Mouse (Mus musculus) layer of hippocampus, adult 9-10 months (tissue): ENCODE measurements around the gene Cdk12.

Experiments
- DNase-seq: peaks from one replicate; pipeline ENCODE4 v3.0.0; 2022; ENCODE audit warnings: low spot score

The Cdk12 gene

GRCm38 (mm10) chr11:98317479-98317878 is 114.6 kb downstream of the Cdk12 start:
- no peak for DNase-seq

DNA sequence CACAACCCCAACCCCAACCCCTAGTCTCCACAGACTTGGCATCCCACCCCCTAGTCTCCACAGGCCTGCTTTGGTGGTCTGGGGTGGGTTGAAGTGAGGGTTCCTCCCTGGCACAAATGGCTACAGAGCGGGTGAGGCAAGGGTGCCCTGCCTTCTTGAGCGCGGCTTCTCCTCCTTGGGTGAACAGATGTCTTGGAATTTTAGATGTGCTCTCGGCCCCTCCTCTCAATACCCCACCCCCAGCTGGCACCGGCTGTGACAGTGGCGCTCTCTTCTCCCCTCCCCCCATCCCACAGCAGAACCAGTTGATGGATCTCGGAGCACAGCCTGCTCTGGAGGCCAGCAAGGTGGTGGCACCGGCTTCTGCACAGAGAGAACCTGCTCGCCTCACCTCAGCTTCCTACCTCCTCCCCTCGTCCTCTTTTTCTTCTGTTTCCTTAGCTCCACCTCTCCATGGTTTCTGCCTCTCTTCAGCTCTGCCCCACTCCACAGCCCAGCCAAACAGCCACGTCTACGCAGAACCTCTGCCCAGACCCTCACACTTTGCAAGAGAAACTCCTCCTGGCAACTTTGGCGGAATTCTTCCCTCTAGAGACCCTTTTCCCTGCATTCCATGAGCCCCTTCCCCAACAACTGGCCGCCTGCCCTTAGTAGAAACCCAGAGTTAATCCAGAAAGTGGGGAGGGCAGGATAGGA is 115.7 kb downstream of the Cdk12 start:
- DNase-seq = no peak

GRCm38 (mm10) chr11:98319120-98319519 is 116.3 kb downstream of the Cdk12 start:
- no peak for DNase-seq

- DNase-seq = no peak
These were observed 116.7 kb downstream of the Cdk12 start for GRCm38 (mm10) chr11:98319544-98319943.

DNA sequence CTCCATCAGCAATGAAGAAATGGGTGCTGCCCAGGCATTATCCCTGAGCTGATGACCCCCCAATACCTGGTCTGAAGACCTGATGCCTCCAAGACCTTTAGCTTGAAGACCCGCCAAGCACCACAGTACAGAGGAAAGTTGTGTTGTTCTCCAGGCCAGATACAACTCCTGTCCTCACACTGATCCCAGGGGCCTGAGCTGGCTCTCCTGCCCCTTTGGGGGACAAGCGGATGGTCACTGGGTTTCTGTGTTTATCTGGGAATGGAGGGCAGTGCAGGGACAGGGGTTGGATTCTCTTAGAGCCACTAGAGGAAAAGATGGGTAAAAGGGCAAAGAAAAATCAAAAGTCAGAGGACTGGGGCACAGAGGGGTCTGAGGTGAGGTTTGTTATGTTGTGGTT is 117.1 kb downstream of the Cdk12 start:
- no peak for DNase-seq

DNA sequence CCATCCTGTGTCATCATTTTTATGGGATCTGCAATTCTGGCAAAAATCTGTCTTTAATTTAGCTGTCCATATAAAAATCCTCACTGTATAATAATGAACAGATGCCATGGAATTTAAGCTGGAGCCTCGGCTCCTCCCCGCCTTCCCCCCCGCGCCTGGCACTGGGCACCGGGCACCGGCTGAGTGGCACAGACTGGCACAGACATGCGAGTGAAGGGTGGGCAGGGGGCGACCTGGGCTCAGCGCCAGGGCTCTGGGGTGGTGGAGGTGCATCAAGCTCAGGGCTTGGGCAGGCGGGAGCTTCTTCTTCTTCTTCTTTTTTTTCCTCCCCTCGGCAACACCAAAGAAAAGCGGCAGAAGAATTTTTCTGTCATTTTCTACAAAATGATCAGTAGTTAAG is 117.5 kb downstream of the Cdk12 start:
- DNase-seq = no peak

DNA sequence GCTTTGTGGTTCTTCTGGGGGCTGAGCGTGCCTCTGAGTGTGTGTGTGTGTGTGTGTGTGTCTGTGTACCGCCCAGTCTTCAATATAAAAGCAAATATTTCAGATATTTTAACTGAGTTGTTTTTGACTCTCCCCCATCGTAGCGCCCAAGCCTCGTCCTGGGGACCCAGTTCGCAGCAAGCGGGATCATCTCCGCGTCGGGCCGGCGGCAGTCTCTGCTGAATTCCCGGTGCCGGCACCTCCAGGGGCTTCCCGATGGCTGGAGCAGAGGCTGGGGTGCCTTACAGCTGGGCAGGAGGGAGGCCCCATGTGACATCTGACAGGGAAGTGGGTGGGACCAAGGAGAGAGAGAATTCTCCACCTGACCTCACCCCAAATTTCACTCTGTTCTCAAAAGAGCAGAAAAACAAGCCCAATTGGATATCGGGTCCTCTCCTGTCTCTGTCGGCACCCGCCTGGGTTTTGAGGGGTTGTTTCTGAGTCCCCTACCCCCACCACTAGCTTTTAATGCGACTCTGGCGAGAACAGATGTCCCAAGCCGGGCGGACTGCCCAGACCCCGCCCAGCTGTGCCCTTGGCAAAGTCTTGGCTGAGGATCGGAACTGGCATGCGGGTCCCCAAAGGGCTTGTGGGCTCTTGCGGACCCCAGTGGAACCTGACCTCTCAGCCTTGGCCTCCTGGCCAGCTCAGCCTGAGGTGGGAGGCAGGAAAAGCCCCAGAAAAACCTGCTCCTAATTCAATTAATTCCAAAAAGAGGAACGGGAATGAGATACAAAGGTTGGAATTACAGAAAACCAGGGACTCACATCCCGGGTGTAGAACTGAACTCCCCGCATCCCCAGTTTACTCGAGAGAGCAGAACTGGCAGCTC is 118.2 kb downstream of the Cdk12 start:
- no peak for DNase-seq

GRCm38 (mm10) chr11:98321677-98322003 is 118.8 kb downstream of the Cdk12 start:
- no peak for DNase-seq

GRCm38 (mm10) chr11:98322159-98322558 is 119.3 kb downstream of the Cdk12 start:
- no peak for DNase-seq

DNA sequence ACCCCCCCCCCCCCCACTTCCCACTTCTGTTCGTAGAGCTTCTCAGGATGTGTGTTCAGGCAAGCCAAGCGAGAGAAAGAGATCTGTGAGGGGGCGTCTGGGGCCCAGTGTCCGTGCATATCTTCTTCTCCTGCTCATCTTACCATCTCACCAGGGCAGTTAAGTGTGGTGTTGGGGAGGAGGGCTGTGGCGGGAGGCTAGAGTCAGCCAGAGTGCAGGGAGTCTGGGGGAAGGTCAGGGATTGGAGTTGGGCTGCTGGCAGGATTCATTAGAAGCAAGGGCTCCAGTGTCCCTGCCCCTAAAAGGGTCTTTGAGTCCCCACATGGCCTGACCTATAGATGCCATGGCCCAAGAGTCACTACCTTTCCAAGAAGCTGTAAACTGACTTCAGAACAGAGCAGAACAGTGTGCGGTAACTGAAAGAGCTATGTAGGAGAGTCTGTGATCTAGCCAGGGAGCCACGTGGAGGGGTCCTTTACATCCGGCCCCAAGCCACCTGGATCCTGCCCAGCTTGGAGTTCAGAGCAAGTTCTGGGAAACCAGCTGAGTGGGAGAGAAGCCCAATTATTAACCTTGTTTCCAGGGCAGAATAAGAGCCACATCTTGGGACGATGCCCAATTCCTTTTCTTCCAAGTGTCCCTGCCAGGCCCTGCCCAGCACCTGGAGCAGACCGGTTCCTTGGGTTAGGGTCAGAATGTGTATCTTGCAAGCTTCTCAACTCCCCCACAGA is 120.4 kb downstream of the Cdk12 start:
- DNase-seq = no peak

DNA sequence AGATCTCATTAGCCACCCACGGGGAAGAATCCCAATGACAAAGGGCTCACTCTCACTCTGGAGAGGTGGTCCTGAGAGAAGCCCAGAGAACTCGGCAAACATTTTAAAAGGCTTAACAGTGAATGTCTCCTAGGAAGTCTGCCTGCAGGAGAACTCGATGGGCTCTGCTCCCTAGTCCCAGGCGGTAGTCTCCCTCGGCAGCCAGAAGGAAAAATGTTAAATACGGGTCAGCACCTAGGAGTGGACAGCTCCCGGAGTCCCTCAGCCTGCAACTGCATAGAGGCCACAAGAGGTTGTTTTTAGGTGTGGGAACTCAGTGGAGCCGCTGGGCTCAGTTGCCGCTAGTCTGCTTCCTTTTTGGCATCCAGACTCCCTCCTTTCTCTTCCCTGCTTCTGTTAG is 121.1 kb downstream of the Cdk12 start:
- DNase-seq = no peak

- no peak for DNase-seq
These were observed 122.4 kb downstream of the Cdk12 start for GRCm38 (mm10) chr11:98325191-98325820.

DNA sequence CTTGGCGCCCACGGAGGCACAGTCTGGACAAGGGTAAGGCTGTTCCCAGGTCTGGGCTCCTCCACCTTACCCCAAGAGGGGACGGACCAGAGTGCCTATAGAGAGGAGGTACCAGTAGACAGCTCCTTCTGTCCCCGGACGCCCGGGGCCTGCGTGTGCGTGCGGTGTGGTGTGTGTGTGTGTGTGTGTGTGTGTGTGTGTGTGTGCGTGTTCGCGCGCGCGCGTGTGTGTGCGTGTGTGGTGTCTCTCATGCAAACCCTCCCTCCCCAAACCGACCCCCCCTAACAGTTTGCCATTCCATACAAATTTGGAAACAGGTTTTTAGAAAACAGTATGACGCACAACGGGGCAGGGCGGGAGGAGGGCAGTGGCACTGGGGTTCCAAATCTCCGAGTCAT is 123.0 kb downstream of the Cdk12 start:
- DNase-seq = no peak

- DNase-seq = no peak
These were observed 123.9 kb downstream of the Cdk12 start for GRCm38 (mm10) chr11:98326741-98327135.

DNA sequence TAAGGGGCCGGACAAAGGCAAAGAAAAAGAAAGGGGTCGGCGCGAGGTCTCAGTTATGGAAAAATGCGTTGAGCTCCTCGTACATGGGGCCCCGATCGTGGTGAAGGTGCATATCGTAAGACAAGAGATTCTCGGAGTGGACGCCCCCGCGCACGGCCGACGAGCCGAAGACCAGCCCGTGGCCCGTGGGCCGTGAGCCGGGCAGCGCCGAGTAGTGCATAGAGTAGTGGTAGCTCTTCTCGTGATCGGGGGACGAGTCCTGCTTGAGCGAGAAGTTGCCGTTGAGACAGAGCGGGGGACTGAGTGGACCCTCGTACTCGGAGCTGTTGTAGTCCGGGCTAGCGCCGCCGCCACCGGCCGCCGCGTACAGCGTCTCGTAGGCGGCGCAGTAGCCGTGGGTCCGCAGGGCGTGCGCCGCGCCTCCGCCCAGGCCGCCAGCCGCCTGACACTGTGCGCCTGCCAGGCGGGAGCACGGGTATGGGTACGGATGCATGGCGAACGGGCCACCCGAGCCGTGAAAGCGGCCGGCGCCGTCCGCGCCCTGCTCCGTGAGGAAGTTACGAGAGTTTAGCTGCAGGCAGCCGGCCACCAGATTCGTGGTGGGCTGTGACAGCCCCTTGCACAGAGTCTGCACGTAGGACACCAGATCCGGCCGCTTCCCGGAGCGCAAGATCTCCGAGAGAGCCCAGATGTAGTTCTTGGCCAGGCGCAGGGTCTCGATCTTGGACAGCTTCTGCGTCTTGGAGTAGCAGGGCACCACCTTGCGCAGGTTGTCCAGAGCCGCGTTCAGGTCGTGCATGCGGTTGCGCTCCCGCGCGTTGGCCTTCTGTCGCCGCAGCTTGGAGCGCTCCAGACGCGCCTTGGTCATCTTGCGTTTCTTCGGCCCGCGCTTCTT is 124.5 kb downstream of the Cdk12 start:
- no peak for DNase-seq

- no peak for DNase-seq
These were observed 125.1 kb downstream of the Cdk12 start for GRCm38 (mm10) chr11:98328031-98328370.
